Mouse (Mus musculus) erythroblast, embryonic 14.5 days (primary cell): ENCODE measurements around the gene Lrrfip1.

Experiments
- GATA1 ChIP-seq: IDR thresholded peaks from 2 replicates; pipeline ENCODE4 v1.6.1; 2012; ENCODE audit warnings: low read length, inconsistent platforms, mixed read lengths
- TAL1 ChIP-seq: IDR thresholded peaks from 3 replicates; pipeline ENCODE4 v1.6.1; 2012; ENCODE audit warnings: low read length, inconsistent platforms, mixed read lengths

DNA sequence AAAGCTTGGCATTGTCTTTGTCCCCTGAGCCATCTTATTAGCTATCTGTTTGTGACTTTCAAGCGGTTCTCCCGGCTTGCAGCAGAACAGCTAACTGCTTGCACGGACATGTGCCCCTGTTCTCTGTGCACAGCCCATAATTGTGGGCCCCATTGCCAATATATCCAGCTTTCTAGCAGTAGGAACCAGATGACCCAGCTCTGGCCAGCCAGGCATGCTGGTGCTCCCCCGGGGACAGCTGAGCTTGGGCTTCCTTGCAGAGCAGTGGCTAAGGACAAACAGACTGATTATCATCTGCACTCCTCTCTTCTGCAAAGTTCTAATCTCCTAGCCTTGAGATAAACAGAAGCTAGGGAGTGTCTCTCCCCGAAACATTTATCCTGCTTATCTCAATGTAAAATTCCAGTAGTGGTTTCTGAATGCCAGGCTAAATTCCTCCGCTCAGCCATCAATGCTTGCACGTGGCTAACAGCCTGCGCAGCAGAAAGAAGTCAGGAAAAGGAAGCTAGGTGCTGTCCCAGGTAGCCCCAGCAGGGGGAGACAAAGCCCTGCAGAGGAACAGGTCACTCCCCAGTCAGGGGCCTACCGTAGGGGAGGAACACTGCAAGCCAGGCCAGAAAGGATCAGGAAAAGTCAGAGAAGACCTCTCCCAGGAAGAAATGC, 25.5 kb upstream of the Lrrfip1 start:
- TF ChIP-seq GATA1 (no peak), TAL1 (no peak)
